Mouse (Mus musculus) gastrocnemius, postnatal 4 days (tissue): ENCODE measurements around the gene H2al1d. TPM values are rescaled to one million over a fixed set of nuclear protein-coding genes. Genes with fewer than 3 reads are reported as not detected.
"Not testable (repeated sequence)": the region's sequence is repeated elsewhere in the genome, so short reads cannot be mapped to it uniquely, and the experiment has no call there.

Source experiments
- DNase-seq, 2 experiments: peaks; one replicate each; pipeline ENCODE4 v3.0.0; 2021 to 2022; ENCODE audit warnings: low spot score in 2 of 2, mixed read lengths in 2 of 2
- long read RNA-seq, 2 experiments: library from polyadenylated mRNA; stranded (forward); transcript quantifications; one replicate each; pipeline ENCODE4 v2.0.0; 2021
- total RNA-seq, 2 experiments: library from RNA; stranded (reverse); gene quantifications; 2 replicates each; pipeline ENCODE4 v1.2.3; 2021

H2al1d gene
- not detected for total RNA-seq
- long read RNA-seq, experiment 1 = 0 reads
- long read RNA-seq, experiment 2 = 0 reads

DNA sequence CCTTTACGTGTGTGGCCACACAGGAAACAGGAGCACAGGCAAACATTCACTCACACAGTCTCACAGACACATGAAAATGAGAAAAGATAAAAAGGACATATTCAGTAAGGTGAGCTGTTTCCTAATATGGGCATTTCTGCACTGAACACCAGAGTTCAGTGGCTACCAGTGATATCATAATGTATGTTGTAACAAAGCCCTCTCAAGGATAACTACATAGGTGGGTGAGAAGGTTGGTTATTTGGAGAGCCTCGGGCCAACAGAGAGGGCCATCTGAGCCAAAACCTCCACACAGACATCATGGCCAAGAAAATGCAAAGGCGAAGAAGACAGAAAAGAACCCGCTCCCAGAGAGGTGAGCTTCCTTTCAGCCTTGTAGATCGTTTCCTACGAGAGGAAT lies at the start of gene H2al1d:
TSS of gene H2al1d (plus strand) at position 301 of the 400 bp plus-strand sequence.
- DNase-seq = not testable (repeated sequence)

DNA sequence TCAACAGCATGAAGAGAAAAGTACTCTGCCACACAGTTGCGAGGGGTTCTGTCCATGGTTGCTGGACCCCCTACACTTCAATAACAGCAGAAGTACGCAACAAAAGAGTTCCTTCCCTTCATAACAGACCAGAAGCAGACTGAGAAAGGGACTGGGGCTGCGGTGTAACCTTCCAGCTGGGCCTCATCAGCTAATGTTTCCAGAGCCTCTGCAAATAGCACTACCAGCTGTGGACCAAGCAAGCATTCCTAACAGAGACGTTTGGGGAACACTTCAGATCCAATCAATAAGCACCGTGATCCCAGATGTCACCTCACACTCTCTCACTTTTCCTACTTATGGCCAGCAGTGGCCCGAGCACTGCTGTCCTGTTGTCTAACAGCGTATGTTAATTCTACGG lies 43.7 kb upstream of the H2al1d start:
- no peak for DNase-seq

- DNase-seq = peak in 1 of 2 experiments; percentile 26
These were observed 40.8 kb upstream of the H2al1d start for GRCm38 (mm10) chrX:11267791-11268190.

DNA sequence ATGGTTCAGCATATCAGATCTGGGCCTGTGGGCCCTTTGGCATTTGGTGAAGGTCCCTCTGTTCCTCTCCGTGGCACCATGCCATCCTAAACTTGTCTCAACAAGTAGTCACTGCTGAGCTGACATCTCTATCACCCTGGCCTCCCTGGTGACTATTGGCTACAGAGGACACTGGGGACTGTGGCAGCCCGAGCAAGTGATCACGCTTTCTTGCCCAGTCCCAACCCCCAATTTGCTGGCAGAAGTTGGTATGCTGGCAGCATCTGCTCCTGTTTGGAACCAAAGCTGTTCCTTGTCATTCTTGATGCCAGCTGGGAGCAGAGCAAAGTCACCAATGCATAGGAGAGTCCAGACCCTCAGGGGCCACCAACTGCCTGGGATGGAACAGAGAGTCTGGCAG lies 39.5 kb upstream of the H2al1d start:
- DNase-seq = no peak

- DNase-seq = no peak
These were observed 35.4 kb upstream of the H2al1d start for GRCm38 (mm10) chrX:11273190-11273589.

DNA sequence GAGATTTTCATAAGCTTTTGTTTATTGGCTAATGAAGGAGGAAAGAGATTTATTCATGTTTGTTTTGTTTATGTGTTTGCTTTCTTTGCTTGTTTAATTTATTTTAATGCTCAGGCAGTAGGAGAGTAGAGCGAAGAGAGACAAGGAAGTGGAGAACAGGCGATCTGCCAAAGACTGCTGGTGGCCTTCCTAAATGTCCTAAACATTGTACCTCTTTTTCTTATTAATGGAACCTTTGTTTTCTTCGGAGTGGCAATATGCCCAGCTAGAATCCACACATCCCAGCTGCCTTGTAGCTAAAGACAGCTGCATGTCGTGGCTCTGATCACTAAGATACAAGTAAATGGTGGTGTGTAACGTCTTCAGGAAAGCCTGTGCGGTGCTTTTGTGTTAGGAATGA lies 31.5 kb upstream of the H2al1d start:
- no peak for DNase-seq

DNA sequence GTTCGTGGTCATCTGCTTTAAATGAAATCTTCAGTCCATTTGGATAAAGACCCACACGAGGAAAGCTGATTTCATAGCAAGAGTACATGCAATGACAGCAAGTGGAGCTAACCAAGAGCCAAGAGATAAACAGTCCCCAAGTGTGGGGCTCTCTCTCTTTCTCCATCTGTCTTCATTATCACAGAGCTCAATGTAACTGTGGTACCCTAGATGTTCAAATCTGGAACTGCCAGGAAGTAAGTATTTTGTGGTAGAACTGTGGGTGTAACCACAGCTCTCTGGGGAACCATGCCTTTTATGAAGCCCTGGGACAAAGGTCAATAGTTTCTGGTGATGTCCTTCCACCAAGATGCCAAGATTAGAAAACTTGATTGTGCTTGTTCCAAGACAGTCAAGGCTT lies 27.9 kb upstream of the H2al1d start:
- no peak for DNase-seq

- no peak for DNase-seq
These were observed 20.2 kb upstream of the H2al1d start for GRCm38 (mm10) chrX:11288306-11288882.

DNA sequence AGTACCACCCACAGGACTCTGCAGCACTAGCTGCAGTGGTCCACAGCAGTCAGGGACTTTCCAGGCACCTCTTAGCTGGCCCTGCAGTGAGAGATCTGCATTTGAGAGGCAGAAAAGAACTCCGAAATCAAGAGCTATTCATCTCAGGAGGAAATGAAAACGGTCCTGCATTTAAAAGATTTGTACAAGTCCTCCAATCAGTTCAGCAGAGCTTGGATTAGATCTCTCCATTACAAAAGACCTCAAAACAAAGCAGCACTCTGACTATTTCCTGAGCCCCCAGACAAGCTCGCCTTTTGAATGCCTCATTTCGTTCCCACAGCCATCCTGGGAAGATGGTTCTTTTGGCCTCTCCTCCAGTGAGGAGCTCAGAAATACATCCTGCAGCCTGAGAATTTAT lies 19.4 kb upstream of the H2al1d start:
- no peak for DNase-seq

GRCm38 (mm10) chrX:11298957-11299356 lies 9.7 kb upstream of the H2al1d start, which contains the start of gene H2al1a:
Gene H2al1a, plus strand, starts transcription at chrX:11299257.
- not testable (repeated sequence) for DNase-seq

GRCm38 (mm10) chrX:11302132-11302531 lies 6.5 kb upstream of the H2al1d start, which contains the start of gene H2al1b:
Gene H2al1b, plus strand, starts transcription at chrX:11302432.
- not testable (repeated sequence) for DNase-seq

GRCm38 (mm10) chrX:11305355-11305754 lies 3.3 kb upstream of the H2al1d start, which contains the start of gene H2al1c:
Gene H2al1c, plus strand, starts transcription at chrX:11305655.
- DNase-seq = not testable (repeated sequence)

GRCm38 (mm10) chrX:11311634-11312033 lies 3.0 kb downstream of the H2al1d start, which contains the start of gene H2al1e:
Gene H2al1e, plus strand, starts transcription at chrX:11311934.
- DNase-seq = not testable (repeated sequence)

GRCm38 (mm10) chrX:11314858-11315257 lies 6.2 kb downstream of the H2al1d start, which contains the start of gene H2al1f:
Gene H2al1f, plus strand, starts transcription at chrX:11315158.
- DNase-seq = not testable (repeated sequence)

DNA sequence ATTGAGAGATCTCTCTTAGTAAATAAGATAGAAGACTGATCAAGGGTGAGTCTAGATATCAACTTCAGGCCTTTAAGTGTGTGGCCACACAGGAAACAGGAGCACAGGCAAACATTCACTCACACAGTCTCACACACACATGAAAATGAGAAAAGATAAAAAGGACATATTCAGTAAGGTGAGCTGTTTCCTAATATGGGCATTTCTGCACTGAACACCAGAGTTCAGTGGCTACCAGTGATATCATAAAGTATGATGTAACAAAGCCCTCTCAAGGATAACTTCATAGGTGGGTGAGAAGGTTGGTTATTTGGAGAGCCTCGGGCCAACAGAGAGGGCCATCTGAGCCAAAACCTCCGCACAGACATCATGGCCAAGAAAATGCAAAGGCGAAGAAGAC lies 9.3 kb downstream of the H2al1d start, which contains the start of gene H2al1g:
TSS of gene H2al1g (plus strand) at position 301 of the 400 bp plus-strand sequence.
- DNase-seq = not testable (repeated sequence)

- DNase-seq = not testable (repeated sequence)
These were observed 12.6 kb downstream of the H2al1d start, which contains the start of gene H2al1h for GRCm38 (mm10) chrX:11321192-11321591. Gene H2al1h, plus strand, starts transcription at chrX:11321492.

- DNase-seq = not testable (repeated sequence)
These were observed 15.7 kb downstream of the H2al1d start, which contains the start of gene H2al1i for GRCm38 (mm10) chrX:11324359-11324758. Gene H2al1i, plus strand, starts transcription at chrX:11324659.

- DNase-seq = not testable (repeated sequence)
These were observed 18.9 kb downstream of the H2al1d start, which contains the start of gene H2al1j for GRCm38 (mm10) chrX:11327522-11327921. Gene H2al1j, plus strand, starts transcription at chrX:11327822.

GRCm38 (mm10) chrX:11345762-11346161 lies 37.1 kb downstream of the H2al1d start:
- no peak for DNase-seq

- DNase-seq = no peak
These were observed 38.1 kb downstream of the H2al1d start for GRCm38 (mm10) chrX:11346756-11347155.
